Mouse (Mus musculus): ENCODE measurements around the gene Hp1bp3. TPM values are rescaled to one million over a fixed set of nuclear protein-coding genes. Genes with fewer than 3 reads are reported as not detected.
A peak's percentile ranks its signal among the peaks of the same experiment; 100 is the strongest.

The Hp1bp3 gene
- total RNA-seq (2021), result 10 to 100 TPM; 80.9 to 81.8 TPM

- DNase-seq (ENCODE audit: low spot score), result peak; percentile 72
- intact Hi-C loops (cut with DNase I), result no loop called here
Measured at GRCm38 (mm10) chr4:138216200-138216890, at the start of gene Hp1bp3. TSS of gene Hp1bp3 (plus strand) at chr4:138216296.

GRCm38 (mm10) chr4:138166519-138166918, 49.6 kb upstream of the Hp1bp3 start:
- intact Hi-C loops (cut with DNase I), result no loop called here
- no peak for DNase-seq (ENCODE audit: low spot score)

DNA sequence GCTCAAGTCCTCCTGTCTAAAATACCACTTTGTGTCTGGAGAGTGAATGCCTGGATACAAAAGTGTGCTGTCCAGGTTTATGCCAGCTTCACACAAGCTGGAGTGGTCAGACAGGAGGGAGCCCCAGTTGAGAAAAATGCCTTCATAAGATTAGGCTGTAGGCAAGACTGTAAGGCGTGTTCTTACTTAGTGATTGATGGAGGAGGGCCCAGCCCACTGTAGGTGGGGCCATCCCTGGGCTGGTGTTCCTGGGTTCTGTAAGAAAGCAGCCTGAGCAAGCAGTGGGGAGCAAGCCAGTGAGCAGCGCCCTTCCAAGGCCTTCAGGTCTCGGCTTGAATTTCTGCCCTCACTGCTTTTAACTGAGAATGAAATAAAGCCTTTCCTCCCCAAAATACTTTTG, 47.9 kb upstream of the Hp1bp3 start:
- DNase-seq (ENCODE audit: low spot score), result no peak
- intact Hi-C loops (cut with DNase I), result no loop called here

DNA sequence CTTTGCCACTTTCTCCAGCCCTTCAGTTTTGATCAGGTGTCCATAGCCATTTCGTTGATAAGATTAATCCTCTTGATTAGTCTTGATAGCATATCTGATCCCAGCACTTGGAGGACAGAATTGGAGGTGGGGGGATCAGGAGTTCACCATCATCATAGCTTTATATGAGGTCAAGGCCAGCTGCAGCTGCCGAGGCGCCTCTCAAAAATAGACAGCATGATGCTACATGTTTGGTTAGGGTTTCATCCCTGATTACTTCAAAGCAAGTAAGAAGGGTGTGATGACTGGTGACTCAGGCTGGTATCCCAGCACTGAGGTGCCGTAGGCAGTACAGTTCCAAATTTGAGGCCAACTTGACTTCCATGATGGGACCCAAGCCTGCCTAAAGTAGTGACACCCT, 46.7 kb upstream of the Hp1bp3 start:
- no peak for DNase-seq (ENCODE audit: low spot score)
- intact Hi-C loops (cut with DNase I), result no loop called here

DNA sequence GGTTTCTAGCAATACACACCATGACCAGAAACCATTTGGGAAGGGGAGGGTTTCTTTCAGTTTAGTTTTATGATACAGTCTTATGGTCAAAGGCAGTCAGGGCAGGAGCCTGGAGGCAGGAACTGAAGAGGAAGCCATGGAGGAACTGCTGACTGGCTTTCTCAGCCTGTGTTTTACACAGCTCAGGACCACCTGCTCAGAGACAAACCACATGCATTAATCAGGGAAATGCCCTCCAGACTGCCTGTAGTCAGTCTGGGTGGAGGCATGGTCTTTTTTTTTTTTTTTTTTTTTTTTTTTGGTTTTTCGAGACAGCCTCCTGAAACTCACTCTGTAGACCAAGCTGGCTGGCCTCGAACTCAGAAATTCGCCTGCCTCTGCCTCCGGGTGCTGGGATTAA, 43.4 kb upstream of the Hp1bp3 start:
- DNase-seq (ENCODE audit: low spot score), result no peak
- intact Hi-C loops (cut with DNase I), result no loop called here

DNA sequence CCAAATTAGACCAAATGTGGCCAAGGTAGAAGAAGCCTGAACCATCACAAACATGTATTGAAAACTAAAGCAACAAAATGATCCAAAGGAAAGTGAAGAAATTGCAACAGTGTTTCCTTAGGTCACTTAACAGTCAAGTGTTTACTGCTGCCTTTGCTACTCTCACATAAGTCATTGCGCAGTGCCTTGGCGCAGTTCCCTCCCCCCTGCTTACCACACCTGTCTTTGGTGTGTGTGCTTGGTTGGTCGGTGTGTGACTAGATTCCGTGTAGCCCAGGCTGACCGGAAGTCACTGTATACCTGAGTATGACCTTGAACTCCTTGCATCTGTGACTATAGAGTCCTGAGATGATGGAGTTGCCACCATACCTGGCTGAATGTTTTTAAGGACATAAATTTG, 36.7 kb upstream of the Hp1bp3 start:
- DNase-seq (ENCODE audit: low spot score), result no peak

DNA sequence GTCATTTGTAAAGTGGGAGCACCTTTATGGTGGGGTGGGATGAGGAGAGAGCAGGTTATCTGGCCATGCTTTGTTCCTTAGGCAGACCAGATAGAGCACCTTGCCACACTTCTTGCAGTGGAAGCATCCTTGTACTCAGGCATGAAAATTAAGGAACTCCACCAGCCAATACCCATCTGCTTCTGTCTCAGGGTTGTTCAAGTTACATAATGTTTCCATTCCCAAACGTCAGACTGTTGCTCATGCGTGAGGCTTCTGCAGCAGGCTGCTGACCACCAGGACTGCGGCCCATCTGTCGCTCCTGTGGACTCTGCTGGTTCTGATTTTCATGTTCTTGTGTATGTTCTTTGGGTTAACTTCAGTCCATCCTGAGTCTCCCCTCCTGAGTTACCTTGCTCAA, 35.4 kb upstream of the Hp1bp3 start:
- intact Hi-C loops (cut with DNase I), result no loop called here
- DNase-seq (ENCODE audit: low spot score), result no peak

More for the DNA sequence above, 36.7 kb upstream of the Hp1bp3 start:
- intact Hi-C loops (cut with DNase I), result no loop called here

GRCm38 (mm10) chr4:138184056-138184455, 32.0 kb upstream of the Hp1bp3 start:
- intact Hi-C loops (cut with DNase I), result no loop called here
- no peak for DNase-seq (ENCODE audit: low spot score)

- intact Hi-C loops (cut with DNase I), result no loop called here
- no peak for DNase-seq (ENCODE audit: low spot score)
Measured at GRCm38 (mm10) chr4:138184573-138184981, 31.5 kb upstream of the Hp1bp3 start.

DNA sequence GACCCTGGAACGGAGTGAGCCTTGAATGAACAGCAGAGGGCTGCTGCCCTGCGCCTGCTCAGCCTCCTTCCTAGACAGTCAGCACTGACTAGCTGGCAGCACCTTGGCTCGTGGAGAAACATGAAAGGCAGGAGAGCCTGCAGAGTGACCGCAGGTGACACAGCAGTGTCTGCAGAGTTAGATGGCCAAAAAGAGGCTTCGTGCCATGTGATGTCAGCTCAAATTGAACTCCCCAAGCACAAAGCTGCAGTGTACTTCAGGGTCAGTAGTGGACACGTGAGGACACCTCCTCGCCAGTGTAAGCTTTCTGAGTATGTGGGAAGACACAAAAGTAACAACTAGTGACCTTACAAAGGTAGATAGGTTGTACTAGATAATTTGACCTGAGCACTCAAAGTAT, 30.1 kb upstream of the Hp1bp3 start:
- intact Hi-C loops (cut with DNase I), result no loop called here
- DNase-seq (ENCODE audit: low spot score), result no peak

- intact Hi-C loops (cut with DNase I), result no loop called here
- no peak for DNase-seq (ENCODE audit: low spot score)
Measured at GRCm38 (mm10) chr4:138187995-138188394, 28.1 kb upstream of the Hp1bp3 start.

- no peak for DNase-seq (ENCODE audit: low spot score)
- intact Hi-C loops (cut with DNase I), result no loop called here
Measured at GRCm38 (mm10) chr4:138192561-138192960, 23.5 kb upstream of the Hp1bp3 start.

- intact Hi-C loops (cut with DNase I), result no loop called here
- no peak for DNase-seq (ENCODE audit: low spot score)
Measured at GRCm38 (mm10) chr4:138200769-138201168, 15.3 kb upstream of the Hp1bp3 start.

DNA sequence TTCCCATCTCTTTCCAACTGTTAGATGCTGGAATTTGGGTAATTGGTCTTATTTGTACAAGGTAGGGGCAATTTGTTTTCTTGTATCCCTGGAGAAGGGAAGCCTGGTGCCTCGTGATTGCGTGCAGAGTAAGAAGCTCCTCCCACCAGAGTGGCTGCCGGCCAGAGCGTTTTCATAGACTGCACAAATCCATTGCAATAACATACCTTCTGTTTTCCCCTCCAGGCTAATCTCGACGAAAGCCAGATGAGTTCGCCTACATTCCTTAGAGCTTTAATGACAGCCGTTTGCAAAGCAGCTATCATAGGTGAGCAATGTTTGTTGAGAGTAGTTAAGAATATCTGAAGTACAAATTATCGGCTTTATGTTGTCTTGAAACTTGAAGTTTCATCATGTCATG, 14.4 kb upstream of the Hp1bp3 start:
- intact Hi-C loops (cut with DNase I), result no loop called here

GRCm38 (mm10) chr4:138210116-138210515, 6.0 kb upstream of the Hp1bp3 start:
- no peak for DNase-seq (ENCODE audit: low spot score)
- intact Hi-C loops (cut with DNase I), result no loop called here

More for the DNA sequence above, 14.4 kb upstream of the Hp1bp3 start:
- no peak for DNase-seq (ENCODE audit: low spot score)

DNA sequence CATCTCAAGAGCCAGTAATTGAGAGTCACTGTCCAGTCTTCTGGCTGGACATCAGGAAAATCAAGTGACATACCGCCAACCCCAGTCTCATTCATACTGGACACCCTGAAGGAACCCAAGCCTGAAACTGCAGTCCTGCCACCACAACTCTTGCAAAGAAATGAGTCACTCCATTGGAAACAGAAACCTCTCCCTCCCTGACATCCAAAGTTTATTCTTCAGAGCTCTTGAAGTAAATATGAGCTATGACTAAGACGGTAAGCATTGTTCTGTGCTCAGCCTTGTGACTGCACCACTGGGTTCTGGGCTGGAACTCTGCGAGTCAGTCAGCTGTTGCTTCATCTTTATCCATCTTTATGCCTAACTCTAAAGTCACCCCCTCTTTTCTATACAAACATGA, 2.2 kb upstream of the Hp1bp3 start:
- intact Hi-C loops (cut with DNase I), result no loop called here
- DNase-seq (ENCODE audit: low spot score), result no peak

DNA sequence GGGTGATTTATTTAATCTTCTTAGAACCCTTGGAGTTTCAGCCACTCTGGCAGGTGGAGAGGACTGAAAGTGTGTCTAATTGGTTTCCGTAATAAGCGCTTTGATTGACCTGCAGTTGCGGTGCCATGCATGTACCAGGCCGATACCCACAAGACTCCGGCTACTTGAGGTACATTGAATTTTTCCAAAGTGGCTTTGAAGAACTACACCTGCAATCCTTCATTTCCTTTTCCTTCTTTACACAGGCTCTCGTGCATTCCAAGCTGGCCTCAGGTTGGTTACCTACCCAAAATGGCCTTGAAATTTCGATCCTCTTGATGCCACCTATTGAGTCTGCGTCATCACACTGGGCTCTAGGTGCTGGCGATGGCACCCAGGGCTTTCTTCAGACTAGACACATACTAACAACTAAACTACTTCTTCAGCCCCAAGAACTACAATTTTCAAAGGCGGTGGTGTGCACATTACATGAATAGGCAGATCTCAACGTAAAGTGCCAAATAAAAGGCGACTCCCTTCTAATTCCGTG, 361 bp upstream of the Hp1bp3 start:
- intact Hi-C loops (cut with DNase I), result no loop called here
- no peak for DNase-seq (ENCODE audit: low spot score)

- intact Hi-C loops (cut with DNase I), result no loop called here
Measured at GRCm38 (mm10) chr4:138216891-138217392, 846 bp downstream of the Hp1bp3 start.

DNA sequence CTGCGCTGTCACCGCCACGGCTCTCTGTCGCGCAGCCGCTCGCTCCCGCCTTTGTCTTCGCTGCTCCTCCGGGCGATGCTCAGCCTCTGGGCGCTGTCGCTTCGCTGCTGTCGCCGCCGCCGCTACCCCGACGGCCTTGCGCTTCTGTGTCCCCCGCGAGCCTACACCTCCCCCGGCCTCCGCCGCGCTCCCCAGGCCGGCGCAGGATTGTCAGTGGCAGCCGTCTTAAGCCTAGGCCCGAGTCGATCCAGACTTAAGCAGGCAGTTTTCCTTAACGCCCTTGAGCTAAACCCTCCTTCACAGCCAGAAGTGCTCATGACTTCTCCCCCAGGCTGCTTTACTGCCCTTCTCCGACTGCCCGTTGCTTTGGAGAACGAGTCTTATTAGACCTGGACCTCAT, 1.3 kb downstream of the Hp1bp3 start:
- intact Hi-C loops (cut with DNase I), result no loop called here
- no peak for DNase-seq (ENCODE audit: low spot score)

More at GRCm38 (mm10) chr4:138216891-138217392, 846 bp downstream of the Hp1bp3 start:
- DNase-seq (ENCODE audit: low spot score), result peak; percentile 97

- intact Hi-C loops (cut with DNase I), result no loop called here
- no peak for DNase-seq (ENCODE audit: low spot score)
Measured at GRCm38 (mm10) chr4:138217951-138218685, 2.0 kb downstream of the Hp1bp3 start.

DNA sequence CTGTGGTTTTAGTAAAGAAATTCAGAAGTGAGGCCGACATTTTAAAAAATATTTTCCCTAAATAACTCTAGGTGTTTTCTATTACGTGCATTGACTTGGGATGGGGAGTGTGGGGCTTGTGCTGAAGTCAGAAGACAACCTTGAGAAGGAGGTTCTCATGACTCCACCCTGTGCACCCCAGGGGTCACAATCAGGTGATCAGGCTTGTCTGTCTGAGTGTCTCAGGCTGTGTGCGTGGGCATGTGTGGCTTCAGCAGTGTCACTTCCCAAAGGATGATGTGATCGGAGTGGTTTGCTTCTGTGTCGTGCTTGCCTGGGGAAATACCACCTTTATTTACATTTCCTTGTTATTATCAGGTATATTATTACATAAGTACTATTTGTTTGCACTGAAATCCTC, 3.2 kb downstream of the Hp1bp3 start:
- no peak for DNase-seq (ENCODE audit: low spot score)
- intact Hi-C loops (cut with DNase I), result no loop called here
